Mouse (Mus musculus) myocyte (in vitro differentiated cells): ENCODE measurements around the gene Eif1. TPM values are rescaled to one million over a fixed set of nuclear protein-coding genes. Genes with fewer than 3 reads are reported as not detected.

ENCODE experiments used
- H3K27me3 ChIP-seq: one replicate; pipeline ENCODE4 v1.6.1; 2011; ENCODE audit not compliant: control insufficient read depth, insufficient read depth, insufficient read length
- H3K36me3 ChIP-seq: one replicate; pipeline ENCODE4 v1.6.1; 2011; ENCODE audit not compliant: control insufficient read depth, insufficient read depth
- H3K4me2 ChIP-seq: one replicate; pipeline ENCODE4 v1.6.1; 2011; ENCODE audit warnings: low read depth, control low read depth
- H3K4me3 ChIP-seq: one replicate; pipeline ENCODE4 v1.5.1; 2011; ENCODE audit warnings: mild to moderate bottlenecking, control low read depth, moderate library complexity
- H3K79me2 ChIP-seq: one replicate; pipeline ENCODE4 v1.6.1; 2011; ENCODE audit not compliant: control insufficient read depth, insufficient read depth
- H3ac ChIP-seq: one replicate; pipeline ENCODE4 v1.6.1; 2011; ENCODE audit not compliant: control insufficient read depth, insufficient read length
- CEBPB ChIP-seq: IDR thresholded peaks from 2 replicates; pipeline ENCODE4 v1.6.1; 2011; ENCODE audit warnings: mild to moderate bottlenecking, moderate library complexity; ENCODE audit not compliant: poor library complexity, insufficient read depth, severe bottlenecking
- E2F4 ChIP-seq: IDR thresholded peaks from one replicate; pipeline ENCODE4 v1.6.1; 2011; ENCODE audit warnings: mild to moderate bottlenecking, control low read depth, moderate library complexity; ENCODE audit not compliant: insufficient read depth
- MAX ChIP-seq: IDR thresholded peaks from one replicate; pipeline ENCODE4 v1.6.1; 2011; ENCODE audit warnings: low read depth, mild to moderate bottlenecking, control low read depth
- MYOD1 ChIP-seq, 3 experiments: IDR thresholded peaks; one replicate each; pipeline ENCODE4 v1.6.1; 2011; ENCODE audit warnings: control low read depth in 2 of 3, low read depth in 2 of 3, mild to moderate bottlenecking in 2 of 3, moderate library complexity in 1 of 3; ENCODE audit not compliant: insufficient read length in 2 of 3, control insufficient read depth in 1 of 3
- MYOG ChIP-seq, 3 experiments: IDR thresholded peaks; one replicate each; pipeline ENCODE4 v1.6.1; 2011; ENCODE audit warnings: control low read depth in 2 of 3, low read depth in 2 of 3, mild to moderate bottlenecking in 2 of 3; ENCODE audit not compliant: insufficient read length in 2 of 3, control insufficient read depth in 1 of 3, insufficient read depth in 1 of 3
- POLR2A ChIP-seq: IDR thresholded peaks from one replicate; pipeline ENCODE4 v1.6.1; 2011; ENCODE audit warnings: low read depth, mild to moderate bottlenecking, control low read depth, moderate library complexity; ENCODE audit not compliant: insufficient read length
- POLR2AphosphoS2 ChIP-seq: IDR thresholded peaks from one replicate; pipeline ENCODE4 v1.6.1; 2011; ENCODE audit warnings: low read depth, control low read depth; ENCODE audit not compliant: insufficient read length
- REST ChIP-seq: IDR thresholded peaks from one replicate; pipeline ENCODE4 v1.6.1; 2011; ENCODE audit warnings: mild to moderate bottlenecking, control low read depth, moderate library complexity; ENCODE audit not compliant: insufficient read depth, insufficient read length
- SRF ChIP-seq: IDR thresholded peaks from one replicate; pipeline ENCODE4 v1.6.1; 2011; ENCODE audit warnings: low read depth; ENCODE audit not compliant: control insufficient read depth, insufficient read length
- TCF12 ChIP-seq: IDR thresholded peaks from one replicate; pipeline ENCODE4 v1.6.1; 2011; ENCODE audit warnings: mild to moderate bottlenecking, control low read depth; ENCODE audit not compliant: poor library complexity, insufficient read depth, severe bottlenecking
- TCF3 ChIP-seq: IDR thresholded peaks from one replicate; pipeline ENCODE4 v1.6.1; 2011; ENCODE audit warnings: low read depth, control low read depth; ENCODE audit not compliant: insufficient read length
- USF1 ChIP-seq: IDR thresholded peaks from one replicate; pipeline ENCODE4 v1.6.1; 2011; ENCODE audit warnings: low read depth, mild to moderate bottlenecking, control low read depth, moderate library complexity
- polyA plus RNA-seq: library from polyadenylated mRNA; unstranded; fragments of >200 nt; fragmentation: generic; extraction: Trizol; gene quantifications from one replicate; pipeline ENCODE4 v1.2.1, GENCODE M21; 2012; ENCODE audit warnings: missing spikeins

The Eif1 gene
- polyA plus RNA-seq, 1 experiment = 1,731 TPM

DNA sequence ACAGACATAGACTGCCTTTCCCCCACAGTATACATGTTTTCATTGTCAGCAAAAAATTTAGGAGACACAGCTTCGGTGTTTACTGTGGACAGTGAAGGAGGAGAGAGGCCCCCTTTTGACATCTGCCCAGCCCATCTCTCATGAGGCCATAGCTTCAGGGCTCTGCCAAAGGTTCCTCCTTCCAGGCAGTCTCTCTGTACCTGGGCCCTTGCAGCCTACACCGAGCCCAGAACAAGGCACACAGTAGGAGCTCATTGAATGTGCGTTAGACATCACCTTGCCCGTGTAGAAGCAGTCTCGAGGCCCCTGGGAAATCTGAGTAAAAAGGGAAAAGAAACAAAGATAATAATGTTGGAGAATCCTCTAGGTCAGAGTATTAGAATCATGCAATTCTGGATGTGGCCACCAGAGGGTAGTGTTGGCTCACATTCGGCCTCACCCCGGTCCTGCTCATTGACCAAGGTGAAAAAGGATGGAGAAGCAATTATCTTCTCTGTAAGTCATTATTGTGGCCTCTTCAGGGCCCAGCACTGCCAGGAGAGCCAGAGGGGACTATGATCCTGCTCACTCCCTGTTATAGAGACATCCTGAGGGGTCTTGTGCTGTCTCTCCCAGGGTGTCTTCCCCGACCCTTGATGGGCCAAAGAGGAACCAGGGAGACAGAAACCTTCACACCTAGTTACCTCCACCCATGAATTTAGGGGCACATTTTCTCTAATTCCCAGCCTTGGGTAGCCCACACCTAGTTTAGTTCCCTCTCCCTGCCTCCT lies 42.7 kb downstream of the Eif1 start:
- H3K4me3 ChIP-seq = no peak overlapping the region
- H3K36me3 ChIP-seq = no peaks in the 10 kb centered on the region
- TF ChIP-seq SRF (no peak), TCF12 (no peak), POLR2A (no peak), MAX (no peak), MYOG (IDR thresholded peaks at IDR 0.05; ENCODE audit: control insufficient read depth in 1 of 3, insufficient read depth in 1 of 3, insufficient read length in 2 of 3, low read depth in 2 of 3) (no peak), USF1 (no peak), E2F4 (no peak), REST (no peak), POLR2AphosphoS2 (no peak), TCF3 (no peak), MYOD1 (IDR thresholded peaks at IDR 0.05; ENCODE audit: control insufficient read depth in 1 of 3, insufficient read length in 2 of 3, low read depth in 2 of 3) (no peak)
- H3K79me2 ChIP-seq = no peaks in the 10 kb centered on the region
- H3K4me2 ChIP-seq = no peak overlapping the region
- H3ac ChIP-seq = no peak overlapping the region
- H3K27me3 ChIP-seq = no peaks in the 10 kb centered on the region

DNA sequence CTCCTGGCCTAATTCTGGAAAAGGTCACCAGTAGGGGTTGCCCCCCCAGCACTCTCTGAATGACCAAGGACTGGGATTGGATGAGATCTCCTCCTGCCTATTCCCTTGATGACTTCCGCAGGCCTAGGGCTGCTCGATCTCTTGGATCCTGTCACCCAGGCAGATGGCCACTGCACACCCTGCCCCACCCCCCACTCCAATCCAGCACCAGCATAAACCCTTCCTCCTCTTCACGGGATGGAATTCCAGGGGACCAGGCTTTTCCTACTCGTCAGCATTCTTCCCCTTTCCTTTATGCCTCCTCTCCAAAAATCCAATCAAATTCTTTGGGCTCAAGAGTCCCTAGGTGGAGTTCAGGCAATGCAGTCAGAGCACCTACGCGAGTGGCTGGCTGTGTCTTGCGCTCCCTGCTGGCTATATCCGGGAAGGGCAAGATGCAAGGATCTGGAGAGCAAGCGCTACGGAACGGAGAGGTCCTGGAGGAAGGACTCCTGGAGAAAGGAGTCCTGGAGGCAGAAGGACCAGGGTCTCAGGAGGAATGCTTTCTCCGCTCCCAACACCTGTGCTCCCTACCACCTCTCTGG lies 43.4 kb downstream of the Eif1 start:
- H3K27me3 ChIP-seq = no peaks in the 10 kb centered on the region
- no peak overlapping the region for H3K4me3 ChIP-seq
- TF ChIP-seq MYOD1 (IDR thresholded peaks at IDR 0.05; ENCODE audit: control insufficient read depth in 1 of 3, insufficient read length in 2 of 3, low read depth in 2 of 3) (no peak), MAX (no peak), REST (no peak), POLR2AphosphoS2 (no peak), E2F4 (no peak), SRF (no peak), CEBPB (no peak)
- no peaks in the 10 kb centered on the region for H3K79me2 ChIP-seq
- H3ac ChIP-seq = no peak overlapping the region
- H3K4me2 ChIP-seq = no peak overlapping the region
- no peaks in the 10 kb centered on the region for H3K36me3 ChIP-seq

DNA sequence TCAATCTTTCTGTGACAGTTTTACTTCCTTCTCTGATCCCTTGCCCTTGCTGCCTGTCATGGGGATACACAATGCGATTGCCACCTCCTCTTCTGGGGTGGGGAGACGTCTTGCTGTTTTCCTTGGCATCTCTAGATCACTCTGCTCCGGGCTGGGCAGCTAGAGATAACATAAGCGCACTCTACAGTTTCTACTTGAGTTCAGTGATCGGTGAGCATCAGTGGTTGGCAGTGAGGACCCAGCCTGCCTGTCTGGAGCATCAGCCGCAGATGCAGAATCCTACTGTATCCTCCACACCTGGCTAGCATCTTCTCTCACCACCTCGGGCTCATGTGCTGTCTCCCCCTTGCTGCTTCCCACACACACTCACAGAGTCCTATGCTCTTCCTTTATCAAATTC lies 49.5 kb downstream of the Eif1 start:
- Histone ChIP-seq H3K79me2 (no peaks in the 10 kb centered on the region), H3K4me2 (no peak overlapping the region), H3ac (no peak overlapping the region), H3K27me3 (no peaks in the 10 kb centered on the region), H3K4me3 (no peak overlapping the region), H3K36me3 (peaks cover 22% of the 10 kb centered on the region)
- TF ChIP-seq MAX (no peak), POLR2AphosphoS2 (peak; percentile 23)

DNA sequence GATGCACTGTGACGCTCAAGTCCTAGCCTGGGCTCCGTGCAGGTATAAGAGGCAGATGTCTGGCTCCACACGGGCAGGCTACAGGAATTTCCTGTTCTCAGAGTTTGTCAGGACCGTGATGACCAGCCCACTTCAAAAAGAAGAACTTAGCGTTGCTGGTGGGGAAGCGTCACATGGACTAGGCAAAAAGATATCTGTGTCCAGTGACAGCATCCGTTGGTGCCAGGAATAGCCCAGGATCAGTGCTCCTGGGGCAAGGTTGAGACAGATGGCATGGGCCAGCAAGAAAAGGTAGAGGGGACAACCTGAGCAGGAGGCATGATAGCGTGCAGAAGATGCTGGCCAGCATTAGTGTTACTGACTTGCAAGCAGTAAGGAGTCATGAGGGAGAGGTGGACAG lies 50.1 kb downstream of the Eif1 start:
- Histone ChIP-seq H3ac (no peak overlapping the region), H3K36me3 (peaks cover 23% of the 10 kb centered on the region), H3K79me2 (no peaks in the 10 kb centered on the region), H3K4me3 (no peak overlapping the region), H3K4me2 (no peak overlapping the region), H3K27me3 (no peaks in the 10 kb centered on the region)
- TF ChIP-seq REST (no peak), TCF12 (no peak), E2F4 (no peak), CEBPB (no peak), SRF (no peak), MAX (no peak), POLR2AphosphoS2 (no peak), MYOD1 (IDR thresholded peaks at IDR 0.05; ENCODE audit: control insufficient read depth in 1 of 3, insufficient read length in 2 of 3, low read depth in 2 of 3) (no peak), MYOG (IDR thresholded peaks at IDR 0.05; ENCODE audit: control insufficient read depth in 1 of 3, insufficient read depth in 1 of 3, insufficient read length in 2 of 3, low read depth in 2 of 3) (no peak), USF1 (no peak), TCF3 (no peak), POLR2A (no peak)

Other genes starting within 250 kb of the Eif1 start
- not detected for gene Krt32, start 231.7 kb upstream of the Eif1 start, polyA plus RNA-seq
- not detected for gene Krt35, start 223.6 kb upstream of the Eif1 start, polyA plus RNA-seq
- gene Krt36, start 214.3 kb upstream of the Eif1 start, polyA plus RNA-seq = not detected
- 2.9 TPM for gene Krt13, start 198.3 kb upstream of the Eif1 start, polyA plus RNA-seq
- 0.02 TPM for gene Krt15, start 184.0 kb upstream of the Eif1 start, polyA plus RNA-seq
- 0.85 TPM for gene Krt19, start 171.2 kb upstream of the Eif1 start, polyA plus RNA-seq
- gene Krt9, start 126.6 kb upstream of the Eif1 start, polyA plus RNA-seq = not detected
- gene Krt14, start 112.3 kb upstream of the Eif1 start, polyA plus RNA-seq = 9.9 TPM
- 0.10 TPM for gene Krt16, start 71.0 kb upstream of the Eif1 start, polyA plus RNA-seq
- gene Krt17, start 58.9 kb upstream of the Eif1 start, polyA plus RNA-seq = not detected
- not detected for gene Krt42, start 50.0 kb upstream of the Eif1 start, polyA plus RNA-seq
- gene Gast, start 14.5 kb downstream of the Eif1 start, polyA plus RNA-seq = not detected
- 1.0 TPM for gene Hap1, start 36.2 kb downstream of the Eif1 start, polyA plus RNA-seq
- 161 TPM for gene Jup, start 77.9 kb downstream of the Eif1 start, polyA plus RNA-seq
- 115 TPM for gene P3h4, start 95.0 kb downstream of the Eif1 start, polyA plus RNA-seq
- gene Fkbp10, start 95.8 kb downstream of the Eif1 start, polyA plus RNA-seq = 162 TPM
- gene Nt5c3b, start 121.9 kb downstream of the Eif1 start, polyA plus RNA-seq = 47.6 TPM
- 0.20 TPM for gene Klhl10, start 122.0 kb downstream of the Eif1 start, polyA plus RNA-seq
- 3.6 TPM for gene Klhl11, start 152.9 kb downstream of the Eif1 start, polyA plus RNA-seq
- gene Acly, start 208.1 kb downstream of the Eif1 start, polyA plus RNA-seq = 95.5 TPM
- 0.71 TPM for gene Ttc25, start 225.7 kb downstream of the Eif1 start, polyA plus RNA-seq